Mouse (Mus musculus) intestine, postnatal 0 days (tissue): Measurements from ENCODE around the gene Cda. TPM values are rescaled to one million over a fixed set of nuclear protein-coding genes. Genes with fewer than 3 reads are reported as not detected.

Experiments used
- ATAC-seq: fragments of 200-750 bp; cut with Nextera tagmentation; 2 replicates; pipeline ENCODE4 v1.8.0; 2017; ENCODE audit warnings: mild to moderate bottlenecking, moderate TSS enrichment, moderate library complexity
- H3K27ac ChIP-seq: fragments of 300-500 bp; sonication (generic); 2 replicates; pipeline ENCODE4 v1.5.1; 2014; ENCODE audit warnings: mild to moderate bottlenecking, low read depth, low read length, moderate library complexity
- H3K27me3 ChIP-seq: fragments of 300-500 bp; sonication (generic); replicated peaks from 2 replicates; pipeline ENCODE4 v1.6.1; 2014; ENCODE audit warnings: low read length, mixed read lengths; ENCODE audit not compliant: control insufficient read depth, insufficient read depth
- H3K36me3 ChIP-seq: fragments of 300-500 bp; sonication (generic); 2 replicates; pipeline ENCODE4 v1.6.1; 2014; ENCODE audit warnings: mild to moderate bottlenecking, moderate library complexity; ENCODE audit not compliant: control insufficient read depth, insufficient read depth
- H3K4me1 ChIP-seq: fragments of 300-500 bp; sonication (generic); replicated peaks from 2 replicates; pipeline ENCODE4 v1.6.1; 2014; ENCODE audit warnings: antibody characterized with exemption, low read length, mixed read lengths; ENCODE audit not compliant: control insufficient read depth, insufficient read depth
- H3K4me2 ChIP-seq: fragments of 300-500 bp; sonication (generic); replicated peaks from 2 replicates; pipeline ENCODE4 v1.6.1; 2014; ENCODE audit warnings: low read depth, mild to moderate bottlenecking, moderate library complexity
- H3K4me3 ChIP-seq: fragments of 300-500 bp; sonication (generic); 2 replicates; pipeline ENCODE4 v1.5.1; 2014; ENCODE audit warnings: low read depth, low read length
- H3K9ac ChIP-seq: fragments of 300-500 bp; sonication (generic); 2 replicates; pipeline ENCODE4 v1.6.1; 2014; ENCODE audit warnings: mild to moderate bottlenecking, low read depth, low read length
- H3K9me3 ChIP-seq: fragments of 300-500 bp; sonication (generic); 2 replicates; pipeline ENCODE4 v1.6.1; 2016; ENCODE audit warnings: mixed run types; ENCODE audit not compliant: control insufficient read depth
- CTCF ChIP-seq: sonication (generic); IDR thresholded peaks from 2 replicates; pipeline ENCODE4 v1.5.1; 2016; ENCODE audit warnings: low read depth, mild to moderate bottlenecking, control low read depth, antibody characterized with exemption, moderate library complexity
- WGBS: fragments of 180-500 bp; shearing (Covaris S2); extraction: QIAGEN DNeasy Blood & Tissue Kit; methylation state at CpG from one replicate; pipeline ENCODE4 v1.1.7; 2014; 5-methylcytosine and 5-hydroxymethylcytosine counted together
- polyA plus RNA-seq: library from polyadenylated mRNA; unstranded; fragments of >200 nt; fragmentation: Nextera tagmentation; extraction: Ambion mirVana; gene quantifications from 2 replicates; pipeline ENCODE4 v1.2.1, GENCODE M21; 2015

Cda gene
- polyA plus RNA-seq, 1 experiment from 2014 or later = 37.5 TPM

DNA sequence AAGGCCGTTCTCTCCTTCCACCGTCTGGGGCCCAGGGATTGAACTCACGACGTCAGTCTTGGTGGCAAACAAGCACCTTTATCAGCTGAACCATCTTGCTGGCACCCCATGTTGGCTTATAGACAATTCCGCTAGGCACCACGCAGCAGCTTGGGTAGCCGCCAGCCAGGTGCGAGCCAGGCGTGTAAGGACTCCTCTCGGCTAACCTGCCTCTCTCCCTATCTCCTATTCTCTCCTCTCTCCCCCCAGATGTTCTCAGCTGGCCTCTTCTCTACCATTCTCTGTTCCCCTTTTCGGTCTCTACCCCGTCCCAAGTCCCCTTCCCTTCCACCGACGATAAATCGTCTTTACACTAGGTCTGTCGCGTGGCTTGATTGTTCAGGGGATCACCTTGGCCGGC is 64.0 kb downstream of the Cda start:
- 9% methylated on average over 18 of the region's 18 CpGs for WGBS
- peaks cover 14% of the 10 kb centered on the region for H3K36me3 ChIP-seq
- peak overlapping the region; percentile 49 for H3K9ac ChIP-seq
- ATAC-seq = no peak
- peak overlapping the region; percentile 89 for H3K4me2 ChIP-seq
- H3K27me3 ChIP-seq = no peaks in the 10 kb centered on the region
- H3K27ac ChIP-seq = no peak overlapping the region
- H3K4me1 ChIP-seq = peaks cover 4% of the 10 kb centered on the region; the same call in 1 of the 2 replicates
- TF ChIP-seq CTCF = no peak
- H3K4me3 ChIP-seq = peak overlapping the region; percentile 79
- H3K9me3 ChIP-seq = no peaks in the 10 kb centered on the region

DNA sequence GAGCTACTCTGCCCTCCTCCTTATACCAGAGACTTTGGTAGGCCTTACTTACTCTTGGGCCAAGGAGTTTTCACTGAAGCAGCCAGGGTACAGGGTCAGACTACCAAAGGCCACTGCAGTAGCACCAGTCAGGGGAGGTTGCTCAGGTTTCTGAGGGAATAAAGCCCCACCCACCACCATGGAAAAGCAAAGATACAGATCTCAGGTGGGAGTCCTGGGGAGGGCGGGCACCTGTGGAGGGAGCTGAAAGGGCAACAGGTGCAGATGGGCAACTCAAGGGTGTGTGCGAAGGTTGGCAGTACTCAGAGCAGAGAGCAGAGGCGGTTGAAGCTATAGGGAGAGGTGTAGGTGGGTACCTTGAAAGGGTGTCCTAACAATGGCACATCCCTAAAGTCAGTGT is 64.8 kb downstream of the Cda start:
- H3K4me3 ChIP-seq = no peak overlapping the region
- no peak overlapping the region; the same call in 1 of the 2 replicates for H3K4me2 ChIP-seq
- H3K9me3 ChIP-seq = no peaks in the 10 kb centered on the region
- WGBS = 77% methylated on average over 3 of the region's 3 CpGs
- peaks cover 9% of the 10 kb centered on the region for H3K36me3 ChIP-seq
- ATAC-seq = no peak
- H3K27me3 ChIP-seq = no peaks in the 10 kb centered on the region
- peaks cover 4% of the 10 kb centered on the region; the same call in 1 of the 2 replicates for H3K4me1 ChIP-seq
- TF ChIP-seq CTCF = no peak
- no peak overlapping the region for H3K9ac ChIP-seq
- no peak overlapping the region for H3K27ac ChIP-seq

GRCm38 (mm10) chr4:138301271-138301780 is 66.5 kb downstream of the Cda start:
- Histone ChIP-seq H3K4me1 (peaks cover 4% of the 10 kb centered on the region; the same call in 1 of the 2 replicates), H3K9ac (no peak overlapping the region), H3K9me3 (no peaks in the 10 kb centered on the region), H3K36me3 (no peaks in the 10 kb centered on the region), H3K4me3 (no peak overlapping the region), H3K4me2 (no peak overlapping the region), H3K27me3 (no peaks in the 10 kb centered on the region), H3K27ac (no peak overlapping the region)
- no peak for ATAC-seq
- TF ChIP-seq CTCF = no peak
- WGBS = 81% methylated on average over 10 of the region's 10 CpGs

- H3K4me1 ChIP-seq = peaks cover 3% of the 10 kb centered on the region; the same call in 1 of the 2 replicates
- no peak for ATAC-seq
- H3K9me3 ChIP-seq = no peaks in the 10 kb centered on the region
- no peak overlapping the region for H3K4me2 ChIP-seq
- no peak overlapping the region for H3K4me3 ChIP-seq
- no peak overlapping the region for H3K9ac ChIP-seq
- TF ChIP-seq CTCF = no peak
- H3K36me3 ChIP-seq = no peaks in the 10 kb centered on the region
- no peaks in the 10 kb centered on the region for H3K27me3 ChIP-seq
- 88% methylated on average over 13 of the region's 14 CpGs for WGBS
- no peak overlapping the region for H3K27ac ChIP-seq
These were observed 73.7 kb downstream of the Cda start for GRCm38 (mm10) chr4:138293949-138294550.

DNA sequence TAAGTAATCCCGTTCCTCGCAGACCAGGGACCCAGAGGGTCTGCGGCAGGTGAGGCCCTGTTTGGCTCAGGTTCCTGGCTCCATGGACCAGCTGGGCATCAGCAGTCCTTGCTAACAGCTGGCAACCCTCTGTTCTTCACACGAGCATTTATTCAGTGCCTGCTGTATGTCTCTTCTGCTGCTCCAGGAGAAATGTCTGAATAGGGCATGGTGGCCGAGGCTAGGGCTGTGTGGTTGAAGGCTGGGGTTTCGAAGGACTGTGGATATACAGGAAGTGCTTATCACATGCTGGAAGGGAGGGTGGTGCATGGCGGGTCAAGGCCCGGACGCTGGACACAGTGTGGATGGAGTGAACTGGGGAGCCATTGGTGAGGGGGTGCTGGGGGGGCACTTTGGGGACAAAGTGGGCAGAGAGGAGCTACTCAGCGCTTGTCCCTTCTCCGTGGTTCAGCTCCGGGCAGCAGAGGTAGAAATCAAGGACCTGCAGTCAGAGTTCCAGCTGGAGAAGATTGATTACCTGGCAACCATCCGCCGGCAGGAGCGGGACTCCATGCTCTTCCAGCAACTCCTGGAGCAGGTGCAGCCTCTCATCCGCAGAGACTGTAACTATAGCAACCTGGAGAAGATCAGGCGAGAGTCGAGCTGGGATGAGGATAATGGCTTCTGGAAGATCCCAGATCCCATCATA is 74.4 kb downstream of the Cda start:
- Histone ChIP-seq H3K36me3 (no peaks in the 10 kb centered on the region), H3K27me3 (no peaks in the 10 kb centered on the region), H3K9ac (no peak overlapping the region), H3K9me3 (no peaks in the 10 kb centered on the region), H3K4me3 (no peak overlapping the region), H3K27ac (no peak overlapping the region), H3K4me2 (no peak overlapping the region), H3K4me1 (peaks cover 3% of the 10 kb centered on the region; the same call in 1 of the 2 replicates)
- TF ChIP-seq CTCF = no peak
- WGBS = 77% methylated on average over 17 of the region's 18 CpGs
- ATAC-seq = no peak

- H3K9ac ChIP-seq = no peak overlapping the region
- peaks cover 3% of the 10 kb centered on the region; the same call in 1 of the 2 replicates for H3K4me1 ChIP-seq
- no peaks in the 10 kb centered on the region for H3K27me3 ChIP-seq
- H3K36me3 ChIP-seq = no peaks in the 10 kb centered on the region
- H3K4me2 ChIP-seq = 0 out of 2 replicates have a peak overlapping the region, but pooled peaks have one; percentile 21
- no peak for TF ChIP-seq CTCF
- H3K9me3 ChIP-seq = no peaks in the 10 kb centered on the region
- no peak; the same call in 1 of the 2 replicates for ATAC-seq
- H3K27ac ChIP-seq = no peak overlapping the region
- H3K4me3 ChIP-seq = no peak overlapping the region
- WGBS = 82% methylated on average over 13 of the region's 13 CpGs
These were observed 75.8 kb downstream of the Cda start for GRCm38 (mm10) chr4:138292028-138292427.
